Mouse (Mus musculus) lung, adult 2 months (tissue): ENCODE measurements around the gene Cnbd2. TPM values are rescaled to one million over a fixed set of nuclear protein-coding genes. Genes with fewer than 3 reads are reported as not detected.
A peak's percentile ranks its signal among the peaks of the same experiment; 100 is the strongest.

Experiments
- DNase-seq: peaks from one replicate; pipeline ENCODE4 v3.0.0; 2022
- H3K4me1 ChIP-seq: fragments of 200-500 bp; 2 replicates; pipeline ENCODE4 v1.6.1; 2011; ENCODE audit warnings: low read length; ENCODE audit not compliant: control insufficient read depth, insufficient read depth
- H3K4me3 ChIP-seq: fragments of 200-500 bp; replicated peaks from 2 replicates; pipeline ENCODE3; 2011; ENCODE audit warnings: low read depth, mild to moderate bottlenecking, control low read depth, low read length; ENCODE audit errors: extremely low read depth
- CTCF ChIP-seq: fragments of 200-500 bp; IDR thresholded peaks from 2 replicates; pipeline ENCODE4 v1.5.1; 2011; ENCODE audit warnings: mild to moderate bottlenecking, low read length, control low read depth; ENCODE audit not compliant: insufficient read depth
- POLR2A ChIP-seq: fragments of 200-500 bp; IDR thresholded peaks from 2 replicates; pipeline ENCODE4 v1.6.1; 2011; ENCODE audit warnings: low read depth, mild to moderate bottlenecking, control low read depth, low read length, borderline replicate concordance; ENCODE audit errors: extremely low read depth
- WGBS: fragments of 180-500 bp; shearing (Covaris S2); methylation state at CpG from one replicate; pipeline ENCODE4 v1.1.7; 2018; 5-methylcytosine and 5-hydroxymethylcytosine counted together
- polyA plus RNA-seq: library from polyadenylated mRNA; depleted of rRNA; stranded (reverse); fragments of >200 nt; gene quantifications from 2 replicates; pipeline ENCODE4 v1.2.3, GENCODE M21; 2012

Cnbd2 gene
- polyA plus RNA-seq, 1 experiment, result 1.2 TPM

GRCm38 (mm10) chr2:156330681-156331080 lies 18.6 kb downstream of the Cnbd2 start:
- H3K4me1 ChIP-seq, result no peaks in the 10 kb centered on the region
- TF ChIP-seq CTCF (no peak), POLR2A (no peak)
- H3K4me3 ChIP-seq, result no peak overlapping the region
- 77% methylated on average over 1 of the region's 1 CpGs for WGBS
- DNase-seq, result no peak

- no peak for DNase-seq
- Histone ChIP-seq H3K4me3 (no peak overlapping the region), H3K4me1 (no peaks in the 10 kb centered on the region)
- 59% methylated on average over 7 of the region's 7 CpGs for WGBS
- TF ChIP-seq POLR2A (no peak), CTCF (no peak)
These were observed 19.4 kb downstream of the Cnbd2 start for GRCm38 (mm10) chr2:156331446-156331965.

DNA sequence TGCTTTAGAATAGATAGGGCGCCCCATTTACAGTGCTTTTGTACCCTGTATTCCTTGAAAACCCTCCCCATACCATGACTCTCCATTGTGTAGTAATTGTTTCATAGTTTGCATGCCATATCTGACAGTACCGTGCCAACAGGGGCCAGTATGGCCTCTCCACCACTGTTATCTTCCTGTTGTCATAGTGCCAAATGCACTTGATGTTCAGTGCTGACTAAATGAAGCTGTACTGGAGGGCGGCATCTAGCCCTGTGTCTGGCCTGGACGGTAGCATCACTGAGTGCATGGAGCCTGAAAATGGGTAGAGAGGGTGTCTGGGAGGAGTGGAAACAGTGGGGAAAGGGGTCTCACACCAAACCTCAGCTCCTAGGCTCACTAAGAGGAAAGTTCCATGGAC lies 28.0 kb downstream of the Cnbd2 start:
- no peak for DNase-seq
- H3K4me1 ChIP-seq, result no peaks in the 10 kb centered on the region
- WGBS, result 76% methylated on average over 4 of the region's 4 CpGs
- no peak for TF ChIP-seq POLR2A
- no peak for TF ChIP-seq CTCF
- H3K4me3 ChIP-seq, result no peak overlapping the region

GRCm38 (mm10) chr2:156344775-156345532 lies 32.9 kb downstream of the Cnbd2 start:
- no peak overlapping the region for H3K4me3 ChIP-seq
- WGBS, result 53% methylated on average over 12 of the region's 12 CpGs
- peak; percentile 16 for DNase-seq
- no peak for TF ChIP-seq CTCF
- no peak for TF ChIP-seq POLR2A
- H3K4me1 ChIP-seq, result no peaks in the 10 kb centered on the region

- WGBS, result 80% methylated on average over 4 of the region's 4 CpGs
- DNase-seq, result no peak
- no peak for TF ChIP-seq CTCF
- TF ChIP-seq POLR2A, result no peak
- H3K4me3 ChIP-seq, result no peak overlapping the region
- no peaks in the 10 kb centered on the region for H3K4me1 ChIP-seq
These were observed 36.7 kb downstream of the Cnbd2 start for GRCm38 (mm10) chr2:156348812-156349211.

GRCm38 (mm10) chr2:156349286-156349848 lies 37.3 kb downstream of the Cnbd2 start:
- DNase-seq, result no peak
- Histone ChIP-seq H3K4me1 (no peaks in the 10 kb centered on the region), H3K4me3 (no peak overlapping the region)
- no peak for TF ChIP-seq POLR2A
- TF ChIP-seq CTCF, result no peak
- 77% methylated on average over 4 of the region's 4 CpGs for WGBS

- 84% methylated on average over 7 of the region's 7 CpGs for WGBS
- Histone ChIP-seq H3K4me3 (no peak overlapping the region), H3K4me1 (no peaks in the 10 kb centered on the region)
- no peak for DNase-seq
- TF ChIP-seq POLR2A (no peak), CTCF (no peak)
These were observed 39.1 kb downstream of the Cnbd2 start for GRCm38 (mm10) chr2:156351243-156351642.

- TF ChIP-seq POLR2A, result no peak
- TF ChIP-seq CTCF, result no peak
- Histone ChIP-seq H3K4me1 (no peaks in the 10 kb centered on the region), H3K4me3 (no peak overlapping the region)
- 69% methylated on average over 8 of the region's 8 CpGs for WGBS
- no peak for DNase-seq
These were observed 40.5 kb downstream of the Cnbd2 start for GRCm38 (mm10) chr2:156352413-156353165.

DNA sequence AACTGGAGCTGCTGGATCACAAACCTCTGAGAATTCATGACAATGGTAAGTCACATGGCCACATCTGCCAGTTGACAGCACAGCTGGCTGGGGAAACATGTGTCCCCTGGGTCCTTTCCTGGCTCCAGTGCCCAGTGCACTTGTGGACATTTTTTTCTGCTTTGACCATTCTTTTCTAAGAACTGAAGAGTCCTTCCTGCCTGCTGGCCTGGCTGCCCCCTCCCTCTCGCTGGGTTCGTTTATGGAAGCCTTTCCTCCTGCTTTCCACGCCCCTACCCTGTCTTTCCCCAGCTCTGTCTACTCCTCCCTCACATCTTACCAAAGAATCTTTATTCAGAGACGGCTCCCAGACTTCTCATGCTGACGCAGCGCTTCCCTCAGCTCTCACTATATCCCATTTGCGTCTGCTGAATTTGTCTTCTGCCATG lies 41.2 kb downstream of the Cnbd2 start:
- Histone ChIP-seq H3K4me1 (no peaks in the 10 kb centered on the region), H3K4me3 (no peak overlapping the region)
- 31% methylated on average over 7 of the region's 7 CpGs for WGBS
- TF ChIP-seq CTCF (no peak), POLR2A (no peak)
- no peak for DNase-seq
